Mouse (Mus musculus): ENCODE measurements around the gene Lhx6. TPM values are rescaled to one million over a fixed set of nuclear protein-coding genes. Genes with fewer than 3 reads are reported as not detected.

The Lhx6 gene
- polyA plus RNA-seq, 1 experiment from 2014 or later: 1.3 TPM

DNA sequence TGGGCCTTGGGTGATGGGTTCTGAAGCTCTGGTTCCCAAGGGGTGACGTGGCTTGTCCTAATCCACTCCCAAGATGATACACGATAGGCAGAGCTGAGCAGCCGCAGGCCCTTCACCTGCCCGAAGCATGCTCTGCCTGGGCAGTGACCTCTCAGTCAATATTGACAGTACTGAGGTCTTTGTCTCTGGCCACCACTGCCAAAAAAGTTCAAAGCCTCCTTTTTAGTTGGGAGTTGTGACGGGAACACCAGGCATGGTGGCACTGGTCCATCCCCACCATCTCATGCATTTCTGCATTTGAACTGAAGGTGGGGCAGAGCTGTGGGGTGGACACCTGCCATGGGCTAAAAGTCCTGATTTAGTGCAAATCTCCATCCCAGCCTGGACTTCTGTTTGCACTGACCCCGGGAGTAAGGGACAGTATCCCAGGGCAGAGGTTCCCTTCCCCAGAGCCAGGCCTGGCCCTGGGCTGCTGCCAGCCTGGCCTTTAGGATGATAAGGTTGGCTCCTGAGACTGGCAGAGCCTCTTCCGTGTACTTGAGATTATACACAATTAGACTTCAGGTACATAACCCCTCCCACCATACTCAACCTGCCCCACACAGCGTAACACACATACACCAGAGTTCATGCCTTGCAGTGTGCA lies 33.4 kb downstream of the Lhx6 start:
- Histone ChIP-seq H3K9me3 (ENCODE audit: low read length) (no peaks in the 10 kb centered on the region), H3K4me1 (ENCODE audit: insufficient read depth) (peaks cover 3% of the 10 kb centered on the region; the same call in 1 of the 2 replicates), H3K9ac (replicated peaks) (no peak overlapping the region), H3K4me2 (ENCODE audit: low read depth, low read length) (no peak overlapping the region), H3K27me3 (ENCODE audit: insufficient read depth, low read length) (no peaks in the 10 kb centered on the region), H3K36me3 (replicated peaks; ENCODE audit: insufficient read depth, low read length) (no peaks in the 10 kb centered on the region), H3K27ac (ENCODE audit: low read depth) (peak overlapping the region; percentile 71), H3K4me3 (ENCODE audit: low read depth, low read length) (no peak overlapping the region)
- DNase-seq: peak; percentile 63
- TF ChIP-seq EP300 (IDR thresholded peaks at IDR 0.05; ENCODE audit: low read depth): 0 out of 2 replicates have a peak, but pooled peaks have one; percentile 9
- peak; percentile 16; the same call in 1 of the 2 replicates for TF ChIP-seq CTCF (IDR thresholded peaks at IDR 0.05; ENCODE audit: low read depth)
- ATAC-seq: peak; percentile 94
- 58% methylated on average over 8 of the region's 8 CpGs for WGBS (ENCODE audit: insufficient replicate concordance)

DNA sequence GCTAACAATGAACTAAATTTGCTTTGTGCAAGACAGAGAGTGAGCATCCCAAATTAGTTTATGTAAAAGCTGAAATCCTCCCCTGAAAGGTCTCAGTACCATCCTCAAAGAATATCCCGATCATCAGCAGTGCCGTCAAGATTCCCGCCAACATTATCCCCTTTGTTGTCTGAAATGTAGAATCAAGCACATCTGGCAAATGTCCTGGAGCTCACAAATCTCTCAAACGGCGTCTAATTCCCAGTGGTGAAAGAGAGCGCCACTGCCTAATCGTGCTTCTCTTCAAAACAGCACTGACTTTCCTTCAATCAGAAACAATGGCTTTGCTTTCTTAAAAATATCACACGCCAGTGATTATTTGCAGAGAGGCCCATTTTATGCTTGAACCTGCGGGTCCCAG lies 38.1 kb downstream of the Lhx6 start:
- ATAC-seq (no peak), DNase-seq (no peak)
- no peak for TF ChIP-seq CTCF (IDR thresholded peaks at IDR 0.05; ENCODE audit: low read depth)
- TF ChIP-seq EP300 (IDR thresholded peaks at IDR 0.05; ENCODE audit: low read depth): no peak
- no peaks in the 10 kb centered on the region for H3K9me3 ChIP-seq (ENCODE audit: low read length)
- no peaks in the 10 kb centered on the region for H3K36me3 ChIP-seq (replicated peaks; ENCODE audit: insufficient read depth, low read length)
- H3K4me1 ChIP-seq (ENCODE audit: insufficient read depth): peaks cover 3% of the 10 kb centered on the region; the same call in 1 of the 2 replicates
- H3K27me3 ChIP-seq (ENCODE audit: insufficient read depth, low read length): no peaks in the 10 kb centered on the region
- H3K9ac ChIP-seq (replicated peaks): no peak overlapping the region
- no peak overlapping the region for H3K4me3 ChIP-seq (ENCODE audit: low read depth, low read length)
- 74% methylated on average over 9 of the region's 9 CpGs for WGBS (ENCODE audit: insufficient replicate concordance)
- H3K4me2 ChIP-seq (ENCODE audit: low read depth, low read length): no peak overlapping the region
- no peak overlapping the region for H3K27ac ChIP-seq (ENCODE audit: low read depth)

DNA sequence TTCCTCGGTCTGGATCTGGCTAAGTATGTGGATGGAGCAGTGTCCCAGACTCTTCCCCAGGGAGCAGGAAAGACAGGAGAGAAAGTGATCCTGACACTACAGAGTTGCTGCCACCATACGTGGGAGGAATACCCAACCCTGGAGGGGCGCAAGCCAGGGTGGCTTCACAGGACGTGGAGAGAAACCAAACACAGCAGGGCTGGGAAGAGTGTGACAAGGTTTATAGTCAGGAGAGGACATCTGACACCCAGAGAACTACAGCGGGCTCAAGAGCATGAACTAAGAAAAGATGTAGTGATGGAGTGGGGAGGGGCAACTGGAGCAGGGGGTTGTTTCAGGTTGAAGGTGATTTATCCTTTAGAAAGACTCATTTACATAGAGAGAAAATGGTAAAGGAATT lies 43.8 kb downstream of the Lhx6 start:
- Histone ChIP-seq H3K27me3 (ENCODE audit: insufficient read depth, low read length) (no peaks in the 10 kb centered on the region), H3K36me3 (replicated peaks; ENCODE audit: insufficient read depth, low read length) (no peaks in the 10 kb centered on the region), H3K4me1 (ENCODE audit: insufficient read depth) (no peaks in the 10 kb centered on the region), H3K9me3 (ENCODE audit: low read length) (no peaks in the 10 kb centered on the region), H3K4me2 (ENCODE audit: low read depth, low read length) (no peak overlapping the region), H3K27ac (ENCODE audit: low read depth) (no peak overlapping the region), H3K9ac (replicated peaks) (no peak overlapping the region), H3K4me3 (ENCODE audit: low read depth, low read length) (no peak overlapping the region)
- ATAC-seq: no peak
- WGBS (ENCODE audit: insufficient replicate concordance): 65% methylated on average over 5 of the region's 5 CpGs
- no peak for DNase-seq
- no peak for TF ChIP-seq EP300 (IDR thresholded peaks at IDR 0.05; ENCODE audit: low read depth)
- no peak for TF ChIP-seq CTCF (IDR thresholded peaks at IDR 0.05; ENCODE audit: low read depth)

DNA sequence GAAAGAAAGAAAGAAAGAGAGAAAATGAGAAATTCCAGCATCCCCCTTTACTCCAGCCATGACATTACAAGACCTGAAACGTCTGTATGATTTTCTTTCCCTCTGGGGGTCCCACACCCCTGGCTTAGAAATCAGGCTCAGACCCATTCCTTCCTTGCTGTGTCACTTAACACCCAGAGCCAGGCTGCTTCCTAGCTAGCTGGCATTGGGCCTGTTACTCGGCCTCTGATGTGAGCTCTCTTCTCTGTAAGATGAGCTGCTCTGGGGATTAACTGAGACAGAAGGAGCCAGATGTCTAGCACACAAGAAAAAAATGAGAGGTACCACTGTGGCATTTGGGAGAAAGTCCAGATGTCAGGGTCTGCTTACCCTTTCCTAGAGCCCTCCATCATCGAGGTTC lies 49.0 kb downstream of the Lhx6 start:
- Histone ChIP-seq H3K9me3 (ENCODE audit: low read length) (no peaks in the 10 kb centered on the region), H3K4me3 (ENCODE audit: low read depth, low read length) (no peak overlapping the region), H3K4me2 (ENCODE audit: low read depth, low read length) (no peak overlapping the region), H3K4me1 (ENCODE audit: insufficient read depth) (no peaks in the 10 kb centered on the region), H3K9ac (replicated peaks) (no peak overlapping the region), H3K27ac (ENCODE audit: low read depth) (no peak overlapping the region), H3K27me3 (ENCODE audit: insufficient read depth, low read length) (no peaks in the 10 kb centered on the region), H3K36me3 (replicated peaks; ENCODE audit: insufficient read depth, low read length) (no peaks in the 10 kb centered on the region)
- ATAC-seq (no peak), DNase-seq (no peak)
- WGBS (ENCODE audit: insufficient replicate concordance): 57% methylated on average over 3 of the region's 3 CpGs
- no peak for TF ChIP-seq EP300 (IDR thresholded peaks at IDR 0.05; ENCODE audit: low read depth)
- no peak for TF ChIP-seq CTCF (IDR thresholded peaks at IDR 0.05; ENCODE audit: low read depth)

DNA sequence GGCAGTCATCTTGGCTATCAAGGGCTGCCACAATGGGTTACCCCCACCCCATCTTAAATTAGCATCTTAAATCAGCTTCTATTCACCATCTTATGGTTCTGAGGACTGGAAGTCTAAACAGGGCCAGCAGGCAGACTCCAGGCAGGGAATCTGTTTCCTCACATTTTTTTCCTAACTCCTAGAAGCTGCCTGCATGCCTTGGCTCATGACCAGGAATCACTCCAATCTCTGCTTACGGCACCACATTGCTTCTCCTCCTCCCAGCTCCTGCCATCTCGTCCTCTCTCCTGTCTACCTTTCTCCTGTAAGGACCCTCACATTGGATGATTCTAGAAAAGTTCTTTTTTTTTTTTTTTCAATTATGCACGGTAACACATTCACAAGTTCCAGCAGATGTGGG lies 52.0 kb downstream of the Lhx6 start:
- 64% methylated on average over 3 of the region's 3 CpGs for WGBS (ENCODE audit: insufficient replicate concordance)
- H3K4me3 ChIP-seq (ENCODE audit: low read depth, low read length): no peak overlapping the region
- no peaks in the 10 kb centered on the region for H3K9me3 ChIP-seq (ENCODE audit: low read length)
- TF ChIP-seq CTCF (IDR thresholded peaks at IDR 0.05; ENCODE audit: low read depth): no peak
- no peak for TF ChIP-seq EP300 (IDR thresholded peaks at IDR 0.05; ENCODE audit: low read depth)
- no peaks in the 10 kb centered on the region for H3K36me3 ChIP-seq (replicated peaks; ENCODE audit: insufficient read depth, low read length)
- no peak overlapping the region for H3K4me2 ChIP-seq (ENCODE audit: low read depth, low read length)
- DNase-seq: no peak
- H3K27me3 ChIP-seq (ENCODE audit: insufficient read depth, low read length): no peaks in the 10 kb centered on the region
- no peak overlapping the region for H3K27ac ChIP-seq (ENCODE audit: low read depth)
- ATAC-seq: no peak
- no peak overlapping the region for H3K9ac ChIP-seq (replicated peaks)
- no peaks in the 10 kb centered on the region for H3K4me1 ChIP-seq (ENCODE audit: insufficient read depth)

DNA sequence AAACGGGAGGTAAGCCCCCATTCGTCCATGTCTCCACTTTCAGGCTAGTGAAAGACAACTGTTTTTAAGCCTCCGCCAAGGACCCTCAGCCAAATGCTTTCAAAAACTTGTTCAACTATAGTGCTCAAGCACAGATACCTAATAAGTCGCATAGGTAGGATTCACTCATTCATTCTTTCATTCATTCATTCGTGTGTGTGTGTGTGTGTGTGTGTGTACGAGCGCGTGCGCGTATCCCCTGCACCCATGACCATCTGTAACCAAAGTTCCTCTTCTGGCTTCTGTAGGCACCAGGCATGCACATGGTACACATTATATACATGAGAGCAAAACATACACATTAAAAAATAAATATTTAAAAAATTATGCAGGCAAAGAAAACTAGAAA lies 55.6 kb downstream of the Lhx6 start:
- H3K36me3 ChIP-seq (replicated peaks; ENCODE audit: insufficient read depth, low read length): peaks cover 9% of the 10 kb centered on the region; the same call in 1 of the 2 replicates
- peak overlapping the region; percentile 89 for H3K4me3 ChIP-seq (ENCODE audit: low read depth, low read length)
- peak overlapping the region; percentile 79 for H3K4me2 ChIP-seq (ENCODE audit: low read depth, low read length)
- WGBS (ENCODE audit: insufficient replicate concordance): 38% methylated on average over 10 of the region's 10 CpGs
- no peaks in the 10 kb centered on the region for H3K9me3 ChIP-seq (ENCODE audit: low read length)
- peaks cover 7% of the 10 kb centered on the region for H3K4me1 ChIP-seq (ENCODE audit: insufficient read depth)
- H3K27ac ChIP-seq (ENCODE audit: low read depth): no peak overlapping the region
- ATAC-seq (peak; percentile 1; the same call in 1 of the 2 replicates), DNase-seq (no peak)
- H3K9ac ChIP-seq (replicated peaks): no peak overlapping the region
- TF ChIP-seq EP300 (IDR thresholded peaks at IDR 0.05; ENCODE audit: low read depth) (no peak), CTCF (IDR thresholded peaks at IDR 0.05; ENCODE audit: low read depth) (no peak)
- no peaks in the 10 kb centered on the region for H3K27me3 ChIP-seq (ENCODE audit: insufficient read depth, low read length)
